Mouse (Mus musculus): ENCODE measurements around the gene Evl.

- TF ChIP-seq CTCF (IDR thresholded peaks at IDR 0.05; ENCODE audit: low read depth) (peak; percentile 53), EP300 (IDR thresholded peaks at IDR 0.05; ENCODE audit: low read depth) (no peak)
Observed at GRCm38 (mm10) chr12:108675614-108676401, 121.3 kb downstream of the Evl start.
